Mouse (Mus musculus) spleen, adult 2 months (tissue): Measurements from ENCODE around the gene Arih2.

ENCODE experiments used
- CTCF ChIP-seq: fragments of 200-500 bp; IDR thresholded peaks from 2 replicates; pipeline ENCODE4 v1.5.1; 2011; ENCODE audit warnings: mild to moderate bottlenecking, inconsistent platforms; ENCODE audit not compliant: insufficient read depth, insufficient read length, insufficient replicate concordance; ENCODE audit errors: extremely low read depth
- POLR2A ChIP-seq: fragments of 200-500 bp; IDR thresholded peaks from 2 replicates; pipeline ENCODE4 v1.6.1; 2011; ENCODE audit warnings: low read depth, low read length, inconsistent platforms

- TF ChIP-seq POLR2A: no peak
- no peak for TF ChIP-seq CTCF
Observed at GRCm38 (mm10) chr9:108599021-108599566, 50.1 kb downstream of the Arih2 start.
